Mouse (Mus musculus): ENCODE measurements around the gene Gstp3.
A peak's percentile ranks its signal among the peaks of the same experiment; 100 is the strongest.

Gene Gstp3

DNA sequence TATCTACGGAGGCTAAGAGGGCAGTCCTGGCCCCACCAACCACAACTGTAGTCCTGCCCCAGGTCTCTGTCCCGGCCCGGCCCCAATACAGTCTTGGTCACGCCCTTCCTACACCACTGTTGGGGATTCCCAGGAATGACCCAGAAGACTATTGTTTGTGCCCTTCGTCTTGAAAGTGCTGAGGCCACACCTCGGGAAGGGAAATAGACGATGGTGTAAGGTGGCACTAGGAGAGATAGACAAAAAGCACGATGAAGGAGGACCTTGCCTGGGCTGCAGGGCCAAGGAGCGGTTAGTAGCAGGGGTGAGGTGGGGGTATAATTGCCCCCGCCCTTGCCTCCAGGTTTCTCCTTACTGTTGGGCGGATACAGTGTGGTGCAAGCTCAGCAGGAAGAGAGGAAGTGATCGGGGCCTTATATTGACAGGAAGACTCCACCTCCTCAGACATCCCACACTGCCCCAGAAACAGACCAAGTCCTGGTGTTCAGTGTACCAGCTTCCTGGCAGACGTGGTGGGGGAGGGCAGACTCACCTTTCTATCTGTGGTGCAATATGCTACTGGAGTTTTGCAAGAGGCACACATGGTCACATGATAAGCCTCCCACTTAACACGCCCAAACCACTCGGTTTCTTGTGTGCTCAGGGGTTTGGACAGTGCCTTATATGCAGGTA lies at the start of gene Gstp3:
Gene Gstp3, minus strand, starts transcription at position 501 of the 672 bp plus-strand sequence.
- peak; percentile 55 to 64 for DNase-seq

DNA sequence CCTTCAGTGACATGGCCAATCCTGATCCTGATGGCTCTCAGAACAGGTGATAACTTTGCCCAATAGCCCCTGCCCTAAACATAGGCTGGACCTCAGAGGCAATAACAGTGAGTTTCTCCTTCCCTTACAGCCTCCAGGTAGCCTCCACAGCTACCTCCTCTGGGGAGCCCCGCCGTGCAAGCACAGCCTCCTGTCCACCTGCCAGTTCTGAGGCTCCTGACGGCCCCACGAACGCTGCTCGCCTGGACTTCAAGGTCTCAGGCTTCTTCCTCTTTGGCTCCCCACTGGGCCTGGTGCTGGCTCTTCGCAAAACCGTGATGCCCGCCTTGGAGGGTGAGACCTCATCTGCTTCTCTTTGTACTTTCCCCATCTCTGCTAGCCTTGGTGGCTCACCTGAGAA lies 49.2 kb upstream of the Gstp3 start:
- no peak for DNase-seq

DNA sequence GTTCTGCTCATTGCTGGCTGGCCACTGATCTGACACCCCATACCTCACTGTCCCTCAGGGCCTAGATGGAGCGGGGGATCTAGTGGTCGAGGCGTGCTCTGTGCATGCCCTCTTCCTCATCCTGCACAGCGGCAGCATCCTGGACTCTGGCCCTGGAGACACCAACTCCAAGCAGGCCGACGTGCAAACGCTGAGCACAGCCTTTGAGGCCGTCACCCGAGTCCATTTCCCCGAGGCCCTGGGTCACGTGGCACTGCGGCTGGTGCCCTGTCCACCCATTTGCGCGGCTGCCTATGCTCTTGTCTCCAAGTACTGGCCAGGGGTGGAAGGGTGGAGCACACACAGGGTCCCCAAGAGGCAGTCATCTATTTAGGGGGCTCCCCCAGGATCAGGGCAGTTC lies 47.3 kb upstream of the Gstp3 start:
- no peak for DNase-seq

DNA sequence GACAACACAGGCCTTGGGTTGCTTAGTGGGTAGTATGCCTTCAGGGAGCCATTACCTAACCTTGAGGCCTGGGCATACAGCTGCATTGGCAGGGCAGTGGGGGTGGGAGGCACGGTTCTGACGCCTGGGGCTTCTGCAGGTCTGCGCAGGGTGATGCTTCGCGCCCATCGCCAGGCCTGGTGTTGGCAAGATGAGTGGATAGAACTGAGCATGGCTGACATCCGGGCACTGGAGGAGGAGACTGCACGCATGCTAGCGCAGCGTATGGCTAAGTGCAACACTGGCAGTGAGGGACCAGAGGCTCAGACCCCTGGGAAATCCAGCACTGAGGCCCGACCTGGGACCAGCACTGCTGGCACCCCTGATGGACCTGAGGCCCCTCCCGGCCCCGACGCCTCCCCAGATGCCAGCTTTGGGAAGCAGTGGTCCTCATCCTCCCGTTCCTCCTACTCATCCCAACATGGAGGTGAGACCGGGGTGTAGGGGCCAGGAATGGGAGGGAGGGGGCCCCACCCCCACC lies 45.4 kb upstream of the Gstp3 start:
- no peak for DNase-seq

DNA sequence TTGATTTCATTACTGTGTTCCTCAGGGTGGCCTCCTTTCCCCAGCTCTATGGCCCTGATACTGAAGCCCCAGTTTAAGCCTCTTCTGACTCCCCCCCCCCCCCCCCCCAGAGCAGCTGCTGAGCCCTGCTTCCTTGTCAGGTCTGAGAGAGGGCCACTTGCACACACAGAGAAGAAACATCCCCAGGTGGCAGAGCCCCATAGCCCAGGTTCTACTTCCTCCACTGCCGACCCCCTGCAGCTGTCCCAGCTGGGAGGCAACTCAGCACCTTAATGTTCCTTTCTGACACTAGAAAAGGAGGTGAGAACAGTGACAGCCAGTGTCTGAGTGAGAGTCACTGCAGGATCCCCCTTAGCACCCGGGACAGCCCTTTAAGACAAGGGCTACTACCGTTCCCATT lies 44.4 kb upstream of the Gstp3 start:
- DNase-seq: no peak

DNA sequence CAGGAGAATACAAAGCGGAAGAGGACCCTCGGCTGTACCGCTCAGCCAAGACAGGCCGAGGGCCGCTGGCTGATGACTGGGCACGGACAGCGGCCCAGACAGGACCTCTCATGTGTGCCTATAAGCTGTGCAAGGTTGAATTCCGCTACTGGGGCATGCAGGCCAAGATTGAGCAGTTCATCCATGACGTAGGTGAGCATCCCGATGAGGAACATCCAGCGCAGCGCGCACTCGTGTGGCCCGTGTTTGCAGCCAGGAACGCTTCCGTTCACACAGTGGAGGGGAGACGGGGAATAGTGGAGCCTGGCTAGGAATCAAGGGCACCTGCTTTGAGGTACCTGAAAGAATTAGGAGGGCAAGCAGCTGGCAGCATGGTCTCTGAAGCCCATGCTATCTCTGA lies 43.9 kb upstream of the Gstp3 start:
- DNase-seq: no peak

DNA sequence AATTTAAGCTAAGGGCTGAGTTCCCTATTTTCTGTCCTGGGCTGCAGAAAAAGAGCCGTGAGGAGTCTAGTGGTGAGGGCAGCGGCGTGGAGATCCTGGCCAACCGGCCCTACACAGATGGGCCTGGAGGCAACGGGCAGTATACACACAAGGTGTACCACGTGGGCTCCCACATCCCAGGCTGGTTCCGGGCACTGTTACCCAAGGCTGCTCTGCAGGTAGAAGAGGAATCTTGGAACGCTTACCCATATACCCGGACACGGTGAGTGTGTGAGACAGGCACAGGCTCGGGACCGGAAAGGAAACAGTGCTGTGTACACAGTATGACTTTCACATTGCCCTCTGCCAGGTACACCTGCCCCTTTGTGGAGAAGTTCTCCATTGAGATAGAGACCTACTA lies 43.3 kb upstream of the Gstp3 start:
- no peak for DNase-seq

DNA sequence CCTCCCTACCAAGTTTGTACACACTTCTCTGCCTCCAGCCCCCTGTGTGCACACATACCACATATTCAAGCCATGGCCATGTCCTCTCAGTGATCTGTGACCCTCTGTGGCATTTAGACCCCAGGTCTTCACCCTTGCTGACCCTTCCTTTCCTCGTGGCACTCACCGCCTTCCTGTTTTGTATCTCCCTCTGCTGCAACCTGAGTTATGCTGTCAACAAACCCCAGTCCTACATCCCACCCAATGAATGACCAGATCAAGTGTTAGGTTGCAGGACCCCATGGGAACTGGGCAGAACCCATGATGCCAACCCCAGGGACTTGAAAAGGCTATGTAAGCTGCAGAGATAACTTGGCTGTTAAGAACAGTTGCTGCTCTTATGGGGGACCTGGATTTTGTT lies 42.7 kb upstream of the Gstp3 start:
- no peak for DNase-seq

DNA sequence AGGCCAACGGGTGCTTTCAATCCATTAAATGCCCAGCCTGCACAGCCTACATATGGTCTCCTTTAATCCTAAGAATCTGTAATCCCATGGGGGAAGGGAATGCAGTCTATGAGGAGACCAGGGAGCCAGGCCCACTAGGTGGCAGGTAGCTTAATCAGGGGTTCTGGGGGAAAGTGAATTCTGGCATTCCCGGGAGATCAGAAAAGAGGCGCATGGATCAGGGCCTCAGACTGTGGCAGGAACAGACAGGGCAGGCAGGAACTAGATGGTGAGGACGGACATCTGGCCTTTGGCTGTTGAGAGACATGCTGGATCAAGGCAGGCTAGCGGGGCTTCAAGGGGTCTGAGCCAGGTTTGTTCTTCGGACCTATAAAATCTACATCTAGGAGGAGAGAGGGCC lies 42.1 kb upstream of the Gstp3 start:
- DNase-seq: no peak

DNA sequence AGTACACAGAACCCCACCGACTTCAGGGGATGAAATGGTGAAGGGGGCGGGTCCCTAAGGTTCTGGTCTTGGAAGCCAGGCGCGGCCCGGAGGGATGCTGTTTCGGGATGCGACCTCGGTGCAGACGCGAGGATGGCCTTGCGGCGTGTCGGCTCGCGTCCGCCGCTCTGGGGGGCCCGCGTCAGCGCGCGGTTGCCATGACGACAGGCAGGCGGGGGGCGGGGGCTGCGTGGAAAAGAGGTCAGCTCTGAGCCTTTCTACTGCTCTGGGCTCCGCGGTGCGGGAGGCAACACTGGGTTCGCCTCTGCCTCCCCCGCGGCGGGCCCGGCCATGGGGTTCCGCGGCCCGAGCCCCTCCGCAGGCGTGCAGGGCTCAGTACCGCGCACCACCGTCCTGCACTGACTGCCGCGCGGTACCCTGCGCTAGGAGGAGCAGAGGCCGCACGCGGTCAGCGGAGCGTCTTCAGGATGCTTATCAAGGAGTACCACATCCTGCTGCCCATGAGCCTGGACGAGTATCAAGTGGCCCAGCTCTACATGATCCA lies 41.4 kb upstream of the Gstp3 start:
- peak; percentile 45 to 60 for DNase-seq

DNA sequence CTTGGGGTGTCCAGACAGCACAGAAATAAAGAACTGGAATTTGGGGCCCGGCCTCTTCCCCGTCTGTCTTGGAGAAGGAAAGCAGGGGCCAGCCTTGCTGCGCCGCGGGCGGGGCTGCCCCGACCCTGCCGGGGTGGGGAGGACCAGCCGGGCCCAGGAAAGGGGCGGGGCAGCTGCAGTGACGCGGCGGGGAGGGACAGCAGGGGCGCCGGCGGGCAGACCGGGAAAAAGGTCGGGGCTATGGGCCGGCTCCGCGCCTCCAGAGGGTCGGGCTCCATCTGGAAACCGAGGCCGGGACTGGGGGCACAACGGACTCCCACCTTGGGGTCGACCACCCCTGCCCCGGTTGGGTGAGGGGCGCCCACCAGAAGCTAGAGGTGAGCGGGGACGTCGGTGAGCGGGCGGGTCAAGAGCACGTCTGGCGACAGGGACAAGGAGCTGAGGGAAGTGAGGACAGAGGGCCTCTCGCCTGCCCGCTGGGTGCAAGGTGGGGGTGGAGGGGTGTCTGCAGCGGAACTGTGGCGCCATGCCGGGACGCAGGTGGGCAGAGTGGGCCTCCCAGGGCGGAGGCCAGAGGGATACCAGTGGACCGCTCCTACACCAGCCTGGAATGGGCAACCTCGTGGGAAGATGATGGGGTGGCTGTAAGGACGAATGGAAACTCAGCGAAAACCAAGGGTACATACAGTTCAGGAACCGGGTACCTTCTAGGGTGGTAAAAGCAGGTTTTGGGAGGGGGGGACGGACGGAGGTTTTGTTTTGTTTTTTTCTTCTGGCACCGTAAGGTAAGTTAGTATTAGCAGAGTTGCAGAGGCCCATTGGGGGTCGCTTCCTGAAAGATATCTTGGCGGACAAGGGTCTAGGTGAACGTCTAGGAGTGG lies 40.7 kb upstream of the Gstp3 start, which contains the start of gene Pitpnm1:
Gene Pitpnm1, plus strand, starts transcription at position 162 of the 881 bp plus-strand sequence.
- DNase-seq: peak; percentile 87 to 88

DNA sequence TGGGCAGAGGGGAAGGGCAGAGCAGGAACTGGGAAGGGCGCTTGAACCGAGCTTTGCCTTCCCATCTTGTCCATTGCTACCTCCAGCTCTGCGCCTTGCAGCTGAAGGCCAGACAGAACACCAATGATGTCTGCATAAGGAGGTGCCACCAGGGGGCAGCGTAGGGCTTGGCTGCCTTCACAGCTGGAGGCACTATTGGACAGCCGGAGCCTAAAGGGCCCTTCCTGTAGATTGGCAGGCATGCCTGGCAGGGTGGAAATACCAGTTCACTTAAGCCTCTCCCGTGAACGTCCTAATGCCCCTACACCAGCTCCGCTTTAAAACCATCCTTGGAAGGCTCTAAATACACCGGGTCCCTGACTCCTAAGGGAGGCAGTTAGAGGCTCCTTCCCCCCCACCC lies 39.7 kb upstream of the Gstp3 start:
- DNase-seq: peak; percentile 94 to 96

DNA sequence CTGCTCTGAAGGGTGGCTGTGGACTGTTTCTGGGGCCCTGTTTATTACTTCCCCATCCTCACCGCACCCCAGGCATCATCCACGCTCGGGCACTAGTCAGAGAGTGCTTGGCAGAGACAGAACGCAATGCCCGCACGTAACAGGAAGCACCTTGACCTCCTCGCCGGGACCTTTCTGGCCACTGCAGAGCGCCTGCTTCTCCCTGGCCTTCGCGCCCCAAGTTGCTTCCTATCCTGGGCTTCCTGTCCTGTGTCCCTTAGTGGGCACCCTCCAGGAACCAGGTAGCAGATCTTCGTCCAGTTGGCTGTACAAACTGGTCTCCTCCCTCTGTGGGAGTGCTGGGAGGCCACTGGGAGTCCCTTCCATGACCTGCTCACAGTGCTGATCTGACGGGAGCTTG lies 39.1 kb upstream of the Gstp3 start:
- peak; percentile 34 to 50 for DNase-seq

DNA sequence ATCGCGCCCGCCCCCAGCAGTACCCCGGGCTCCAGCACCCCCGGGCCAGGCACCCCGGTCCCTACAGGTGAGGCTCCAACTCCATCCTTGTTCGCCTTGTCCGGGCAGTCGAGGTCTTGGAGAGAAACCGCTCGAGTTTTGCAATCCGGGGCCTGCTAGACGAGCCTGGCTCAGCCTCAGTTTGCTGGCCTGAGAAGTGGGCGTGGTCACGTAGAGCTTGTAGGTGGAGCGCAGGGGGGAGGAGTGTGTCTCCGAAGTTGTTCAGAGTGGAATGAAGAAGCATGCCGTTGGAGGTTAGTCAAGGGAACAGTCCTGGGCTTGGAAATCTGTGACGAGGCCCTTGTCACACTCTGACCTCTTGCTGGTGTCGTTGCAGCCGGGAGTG lies 38.1 kb upstream of the Gstp3 start:
- peak in 1 of 2 experiments; percentile 87 for DNase-seq

DNA sequence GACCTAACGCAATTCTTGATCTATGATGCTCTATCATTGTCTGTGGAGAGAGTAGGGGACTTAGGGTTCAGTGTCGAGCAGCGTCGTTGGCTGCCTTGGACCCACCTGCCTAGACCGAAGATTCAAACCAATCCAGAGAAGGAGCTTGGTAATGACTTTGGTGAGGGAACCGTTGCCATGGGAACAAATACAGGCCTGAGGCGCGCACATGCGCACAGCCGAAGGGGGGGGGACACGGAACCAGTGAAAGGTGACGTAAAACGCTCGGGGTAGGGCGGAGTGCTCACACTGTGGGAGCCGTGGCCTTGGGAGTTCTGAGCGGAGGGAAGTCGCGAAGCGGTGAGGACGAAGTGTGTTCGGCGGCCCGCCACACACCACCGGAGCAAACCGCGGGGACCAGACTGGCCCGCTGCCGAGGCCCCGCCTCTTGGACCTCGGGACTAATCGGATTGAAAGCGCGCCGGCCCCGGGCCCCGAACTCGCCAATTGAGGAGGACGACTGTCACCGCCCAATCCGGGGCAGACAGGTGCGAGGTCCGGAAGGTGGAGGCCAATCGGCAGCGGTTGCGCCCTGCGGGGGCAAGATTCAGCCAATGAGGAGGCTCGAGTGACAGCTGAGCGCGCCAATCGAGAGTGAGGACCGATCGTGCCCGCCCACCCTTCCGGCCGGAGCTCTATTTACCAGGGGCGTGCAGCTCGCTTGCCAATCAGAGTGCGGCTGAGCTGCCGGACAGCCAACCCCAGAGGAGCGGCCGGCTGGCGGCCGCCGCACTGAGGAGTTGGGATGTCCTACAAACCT lies 37.5 kb upstream of the Gstp3 start, which contains the start of gene Cdk2ap2:
Gene Cdk2ap2, plus strand, starts transcription at position 541 of the 799 bp plus-strand sequence.
- peak; percentile 99 to 100 for DNase-seq

DNA sequence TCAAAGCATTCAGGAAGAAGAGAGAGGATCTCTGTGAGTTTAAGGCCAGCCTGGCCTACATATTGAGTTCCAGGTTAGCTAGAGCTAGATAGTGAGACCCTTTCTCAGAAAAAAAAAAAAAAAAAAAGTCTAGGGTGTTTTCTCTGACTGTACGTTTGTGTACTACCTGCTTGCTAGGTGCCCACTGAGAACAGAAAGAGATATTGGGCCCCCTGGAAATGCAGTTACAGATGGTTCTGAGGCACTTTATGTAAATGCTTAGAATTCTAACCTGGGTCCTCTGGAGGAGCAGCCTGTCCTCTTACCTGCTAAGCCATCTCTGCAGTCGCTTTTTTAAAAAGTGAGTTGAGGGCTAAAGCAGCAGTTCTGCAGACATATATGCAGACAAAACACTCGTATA lies 36.4 kb upstream of the Gstp3 start:
- no peak for DNase-seq

DNA sequence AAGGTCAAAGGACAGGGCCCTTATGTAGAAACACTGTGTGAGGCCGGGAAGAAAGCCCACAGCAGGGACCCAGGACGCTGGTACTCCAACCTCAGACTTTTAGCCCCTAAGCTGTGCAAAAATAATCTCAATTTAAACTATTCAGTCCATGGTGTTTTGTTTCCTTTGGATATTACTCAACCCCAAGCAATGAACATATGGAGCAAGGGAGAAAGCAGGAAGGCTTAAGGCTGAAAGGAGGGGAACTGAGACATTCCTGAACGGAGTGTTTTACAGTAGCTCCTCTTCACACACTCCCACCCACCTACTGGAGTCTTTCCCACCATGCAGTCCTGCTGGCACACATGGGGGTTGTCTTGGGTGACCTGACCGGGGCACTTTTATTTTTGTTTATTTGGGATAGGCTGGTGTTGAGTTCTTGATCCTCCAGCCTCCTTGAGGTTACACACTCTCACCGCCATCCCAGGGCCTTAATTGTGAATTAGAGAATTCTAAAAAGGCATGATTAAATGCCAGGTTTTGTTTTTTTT lies 35.5 kb upstream of the Gstp3 start:
- no peak for DNase-seq

DNA sequence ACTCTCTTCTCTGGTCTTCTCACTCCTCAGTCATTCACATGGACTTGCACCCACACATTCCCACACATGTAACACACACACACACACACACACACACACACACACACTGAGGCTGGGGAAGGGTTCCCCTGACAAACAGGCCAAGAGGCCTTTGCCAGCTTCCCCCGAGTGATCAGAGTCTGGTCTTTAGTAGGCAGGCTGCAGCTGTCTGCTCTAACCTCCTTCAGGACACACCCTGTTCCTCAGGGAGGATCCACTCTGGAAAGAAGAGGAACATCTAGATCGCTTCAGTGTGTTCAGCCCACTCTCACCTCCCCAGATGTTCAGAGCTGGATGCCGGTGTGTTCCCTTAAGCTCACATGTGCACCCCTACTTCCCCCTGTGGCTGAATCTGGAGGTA lies 35.0 kb upstream of the Gstp3 start:
- no peak for DNase-seq

DNA sequence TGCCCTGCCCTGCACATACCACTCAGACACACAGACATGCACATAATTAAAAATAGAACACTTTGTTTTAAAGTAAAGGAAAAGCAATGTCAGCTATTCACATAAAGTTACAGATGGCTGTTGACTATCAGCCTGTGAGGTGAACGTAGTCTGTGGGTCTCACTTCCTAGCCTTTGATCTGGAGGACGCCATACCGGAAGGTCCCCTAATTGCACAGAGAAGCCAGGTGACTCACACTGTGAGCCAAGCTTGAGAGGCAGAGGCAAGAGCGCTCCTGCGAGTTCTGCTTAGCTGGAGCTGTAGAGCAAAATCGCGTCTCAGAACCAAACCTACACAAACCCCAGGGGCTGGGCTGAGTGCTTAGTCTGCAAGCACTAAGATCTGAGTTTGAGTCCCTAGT lies 34.4 kb upstream of the Gstp3 start:
- DNase-seq: no peak

DNA sequence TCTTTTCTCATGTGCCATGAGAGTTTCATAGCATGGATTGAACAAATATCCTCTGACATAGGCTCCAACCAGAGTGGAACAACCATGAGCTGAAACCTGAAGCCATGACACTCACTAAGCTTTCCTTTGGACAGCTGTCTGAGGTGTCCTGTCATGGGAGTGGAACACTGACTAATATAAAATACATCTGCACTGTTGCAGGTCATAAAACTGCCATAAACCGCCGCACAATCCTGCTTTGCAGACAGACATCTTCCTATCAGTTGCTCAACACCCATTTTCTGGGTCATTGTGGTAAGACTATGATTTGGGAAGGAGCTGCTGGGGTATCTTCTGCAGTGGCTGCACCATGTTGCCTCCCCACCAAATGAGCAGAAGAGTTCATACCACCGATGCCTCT lies 33.4 kb upstream of the Gstp3 start:
- no peak for DNase-seq

DNA sequence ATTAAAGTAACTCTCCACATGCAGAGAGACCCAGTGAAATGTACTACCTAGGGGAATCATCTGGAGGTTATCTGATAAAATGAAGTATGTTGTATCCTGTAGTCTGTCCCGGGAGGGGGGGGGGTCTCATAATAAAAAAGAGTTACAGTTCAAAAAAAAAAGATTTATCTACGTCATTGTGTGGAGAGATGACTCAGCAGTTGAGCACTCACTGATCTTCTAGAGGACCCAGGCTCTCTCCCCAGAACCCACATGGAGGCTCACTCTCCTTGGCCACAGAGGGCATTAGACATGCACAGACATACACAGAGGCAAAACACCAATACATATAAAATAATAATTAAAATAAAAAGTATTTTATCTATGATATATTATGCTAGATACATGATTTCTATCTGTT lies 32.0 kb upstream of the Gstp3 start:
- DNase-seq: no peak

DNA sequence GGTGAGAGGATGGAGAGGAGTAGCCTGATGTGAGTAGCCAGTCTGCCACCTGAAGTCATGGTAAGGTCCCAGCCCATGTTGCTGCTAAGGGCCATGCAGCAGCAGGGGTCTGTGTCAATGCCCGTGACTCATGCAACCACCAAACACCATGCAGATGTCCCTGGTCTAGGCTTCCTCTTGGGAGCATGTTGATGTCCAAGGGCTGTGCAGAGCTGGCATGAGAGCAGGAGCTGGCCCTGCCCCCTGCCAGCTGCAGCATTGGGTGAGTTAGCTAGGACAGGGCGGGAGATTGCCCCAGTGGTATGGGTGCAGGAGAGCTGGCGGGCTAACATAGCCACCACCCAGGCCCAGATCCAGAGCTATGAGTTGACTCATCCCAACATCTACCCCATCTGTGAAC lies 31.1 kb upstream of the Gstp3 start:
- no peak for DNase-seq

DNA sequence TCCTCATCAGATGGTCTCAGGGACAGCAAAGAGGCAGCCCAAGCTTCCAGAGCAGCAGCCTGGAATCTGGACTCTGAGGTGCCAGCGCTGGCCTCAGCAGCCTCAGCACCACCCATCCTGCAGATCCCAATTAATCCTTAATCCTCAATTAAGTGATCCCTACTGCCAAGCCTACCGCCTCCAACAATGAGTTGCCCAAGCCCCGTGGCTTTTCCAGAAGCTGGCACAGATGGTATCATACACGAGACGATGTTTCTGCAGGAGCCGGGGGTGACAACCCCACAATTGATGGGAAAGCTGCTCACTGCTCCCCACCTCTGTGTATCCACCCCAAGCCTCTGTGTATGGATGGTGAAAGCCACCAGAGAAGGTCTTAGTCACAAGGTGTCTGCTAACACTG lies 29.8 kb upstream of the Gstp3 start:
- no peak for DNase-seq

Measured in lung, postnatal 4 days (tissue).